Mouse (Mus musculus) layer of hippocampus, postnatal 25 days (tissue): ENCODE results near the gene Slc48a1. TPM values are rescaled to one million over a fixed set of nuclear protein-coding genes. Genes with fewer than 3 reads are reported as not detected.

ENCODE experiments used
- DNase-seq, 2 experiments: peaks; one replicate each; pipeline ENCODE4 v3.0.0; 2022; ENCODE audit warnings: mixed read lengths in 2 of 2, low spot score in 1 of 2; ENCODE audit errors: extremely low spot score in 1 of 2
- total RNA-seq, 2 experiments: library from RNA; stranded (reverse); gene quantifications; 2 replicates each; pipeline ENCODE4 v1.2.3; 2021

Slc48a1 gene
- 100 to 1,000 TPM; 151 to 169 TPM for total RNA-seq

GRCm38 (mm10) chr15:97778311-97779098 lies at the start of gene Slc48a1:
TSS of gene Slc48a1 (plus strand) at chr15:97778520.
- DNase-seq: no peak

GRCm38 (mm10) chr15:97728804-97729203 lies 49.5 kb upstream of the Slc48a1 start:
- no peak for DNase-seq

GRCm38 (mm10) chr15:97730365-97730764 lies 48.0 kb upstream of the Slc48a1 start:
- no peak for DNase-seq

- DNase-seq: no peak
These were observed 47.2 kb upstream of the Slc48a1 start, which contains the start of gene Endou for GRCm38 (mm10) chr15:97731111-97731510. TSS of gene Endou (minus strand) at chr15:97731339.

GRCm38 (mm10) chr15:97731988-97732387 lies 46.3 kb upstream of the Slc48a1 start:
- no peak for DNase-seq

GRCm38 (mm10) chr15:97738923-97739322 lies 39.4 kb upstream of the Slc48a1 start:
- no peak for DNase-seq

- no peak for DNase-seq
These were observed 38.0 kb upstream of the Slc48a1 start for GRCm38 (mm10) chr15:97740283-97740732.

GRCm38 (mm10) chr15:97741662-97742061 lies 36.7 kb upstream of the Slc48a1 start:
- DNase-seq: no peak

GRCm38 (mm10) chr15:97742074-97742473 lies 36.2 kb upstream of the Slc48a1 start:
- no peak for DNase-seq

- DNase-seq: no peak
These were observed 35.7 kb upstream of the Slc48a1 start for GRCm38 (mm10) chr15:97742600-97742999.

GRCm38 (mm10) chr15:97743210-97743609 lies 35.1 kb upstream of the Slc48a1 start:
- DNase-seq: no peak

GRCm38 (mm10) chr15:97743961-97744525 lies 34.3 kb upstream of the Slc48a1 start:
- DNase-seq: no peak

- no peak for DNase-seq
These were observed 33.4 kb upstream of the Slc48a1 start for GRCm38 (mm10) chr15:97744930-97745329.

- no peak for DNase-seq
These were observed 33.0 kb upstream of the Slc48a1 start for GRCm38 (mm10) chr15:97745331-97745730.

GRCm38 (mm10) chr15:97746278-97746677 lies 32.0 kb upstream of the Slc48a1 start:
- DNase-seq: no peak

- DNase-seq: no peak
These were observed 31.6 kb upstream of the Slc48a1 start for GRCm38 (mm10) chr15:97746748-97747147.

- DNase-seq: no peak
These were observed 30.8 kb upstream of the Slc48a1 start for GRCm38 (mm10) chr15:97747486-97747885.

- DNase-seq: no peak
These were observed 30.0 kb upstream of the Slc48a1 start for GRCm38 (mm10) chr15:97748309-97748708.

GRCm38 (mm10) chr15:97748964-97749363 lies 29.4 kb upstream of the Slc48a1 start:
- no peak for DNase-seq

GRCm38 (mm10) chr15:97749397-97749796 lies 28.9 kb upstream of the Slc48a1 start:
- DNase-seq: no peak

- no peak for DNase-seq
These were observed 28.5 kb upstream of the Slc48a1 start for GRCm38 (mm10) chr15:97749841-97750240.

- DNase-seq: peak; percentile 47 to 73
These were observed 27.6 kb upstream of the Slc48a1 start for GRCm38 (mm10) chr15:97750697-97751096.
